Mouse (Mus musculus) cortical plate, adult 2 months (tissue): Measurements from ENCODE around the gene E130309D02Rik.

Experiments
- CTCF ChIP-seq: fragments of 200-500 bp; IDR thresholded peaks from 2 replicates; pipeline ENCODE4 v1.5.1; 2011; ENCODE audit warnings: mild to moderate bottlenecking, control low read depth, low read length; ENCODE audit not compliant: insufficient read depth; ENCODE audit errors: extremely low read depth
- POLR2A ChIP-seq: fragments of 200-500 bp; IDR thresholded peaks from 2 replicates; pipeline ENCODE4 v1.6.1; 2011; ENCODE audit warnings: mild to moderate bottlenecking, low read length, control low read depth; ENCODE audit not compliant: insufficient read depth; ENCODE audit errors: extremely low read depth

DNA sequence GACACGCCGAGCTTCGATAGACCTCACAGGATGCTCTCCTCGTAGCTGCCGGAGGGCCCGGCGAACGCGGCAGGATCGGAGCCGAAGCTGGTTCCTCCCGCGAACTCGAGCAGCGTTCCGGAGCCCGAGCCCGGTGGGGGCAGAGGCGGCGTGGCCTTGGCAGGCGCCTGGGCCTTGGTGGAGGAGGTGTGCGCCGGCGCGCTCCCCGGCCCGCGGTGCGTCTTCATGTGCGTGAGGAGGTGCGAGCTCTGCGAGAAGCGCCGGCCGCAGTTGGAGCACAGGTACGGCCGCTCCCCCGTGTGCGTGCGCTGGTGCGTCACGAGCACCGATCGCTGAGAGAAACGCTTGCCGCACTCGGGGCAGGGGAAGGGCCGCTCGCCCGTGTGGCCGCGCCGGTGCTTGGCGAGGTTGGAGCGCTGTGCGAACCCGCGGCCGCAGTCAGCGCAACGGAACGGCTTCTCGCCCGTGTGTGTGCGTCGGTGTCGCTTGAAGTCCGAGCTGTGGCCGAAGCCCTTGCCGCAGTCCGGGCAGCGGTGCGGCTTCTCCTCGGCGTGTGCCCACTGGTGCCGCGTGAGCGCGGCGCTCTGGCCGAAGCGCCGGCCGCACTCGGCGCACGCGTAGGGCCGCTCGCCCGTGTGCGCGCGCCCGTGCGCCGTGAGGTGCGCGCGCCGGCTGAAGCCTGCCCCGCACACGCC, 61.8 kb downstream of the E130309D02Rik start:
- TF ChIP-seq CTCF (no peak), POLR2A (no peak)
